Mouse (Mus musculus) CH12.LX (cell line): Measurements from ENCODE around the gene Lama2.

Experiments
- CTCF ChIP-seq, 2 experiments: IDR thresholded peaks in 1 of 2; conservative IDR thresholded peaks in 1 of 2; 2 replicates each; pipeline ENCODE4 v1.5.1; 2011 to 2012; ENCODE audit warnings: low read depth in 2 of 2, low read length in 2 of 2, improper control_type of control experiment in 1 of 2, inconsistent platforms in 1 of 2, mild to moderate bottlenecking in 1 of 2, moderate library complexity in 1 of 2
- E2F4 ChIP-seq: IDR thresholded peaks from 2 replicates; pipeline ENCODE4 v1.6.1; 2011; ENCODE audit warnings: low read depth, low read length, improper control_type of control experiment; ENCODE audit not compliant: insufficient replicate concordance
- EP300 ChIP-seq: IDR thresholded peaks from 2 replicates; pipeline ENCODE4 v1.6.1; 2011; ENCODE audit warnings: low read length, improper control_type of control experiment
- ETS1 ChIP-seq: conservative IDR thresholded peaks from 2 replicates; pipeline ENCODE4 v1.6.1; 2012; ENCODE audit warnings: low read depth, mild to moderate bottlenecking, inconsistent platforms, low read length, improper control_type of control experiment, moderate library complexity
- HCFC1 ChIP-seq: IDR thresholded peaks from 2 replicates; pipeline ENCODE4 v1.6.1; 2012; ENCODE audit warnings: low read depth, mild to moderate bottlenecking, inconsistent platforms, low read length, improper control_type of control experiment
- MAZ ChIP-seq: IDR thresholded peaks from 2 replicates; pipeline ENCODE4 v1.6.1; 2012; ENCODE audit warnings: low read depth, mild to moderate bottlenecking, inconsistent platforms, low read length, improper control_type of control experiment, moderate library complexity
- MEF2A ChIP-seq: IDR thresholded peaks from 2 replicates; pipeline ENCODE4 v1.6.1; 2014; ENCODE audit warnings: low read depth, mild to moderate bottlenecking, inconsistent platforms, low read length, improper control_type of control experiment, borderline replicate concordance
- MYC ChIP-seq: IDR thresholded peaks from 2 replicates; pipeline ENCODE4 v1.6.1; 2011; ENCODE audit warnings: low read depth, mild to moderate bottlenecking, improper control_type of control experiment, low read length
- POLR2A ChIP-seq: IDR thresholded peaks from 2 replicates; pipeline ENCODE4 v1.6.1; 2011; ENCODE audit warnings: low read depth, mild to moderate bottlenecking, improper control_type of control experiment, low read length
- SIN3A ChIP-seq: IDR thresholded peaks from 2 replicates; pipeline ENCODE4 v1.6.1; 2012; ENCODE audit warnings: low read length, improper control_type of control experiment, inconsistent platforms
- TBP ChIP-seq: conservative IDR thresholded peaks from 2 replicates; pipeline ENCODE4 v1.6.1; 2011; ENCODE audit warnings: low read depth, low read length, improper control_type of control experiment
- TCF12 ChIP-seq: IDR thresholded peaks from 2 replicates; pipeline ENCODE4 v1.6.1; 2014; ENCODE audit warnings: low read depth, mild to moderate bottlenecking, inconsistent platforms, low read length, improper control_type of control experiment
- UBTF ChIP-seq: IDR thresholded peaks from 2 replicates; pipeline ENCODE4 v1.6.1; 2012; ENCODE audit warnings: low read depth, mild to moderate bottlenecking, inconsistent platforms, low read length, improper control_type of control experiment, moderate library complexity
- USF1 ChIP-seq: IDR thresholded peaks from 2 replicates; pipeline ENCODE4 v1.6.1; 2014; ENCODE audit warnings: low read depth, mild to moderate bottlenecking, inconsistent platforms, low read length, improper control_type of control experiment

- TF ChIP-seq USF1 = no peak
- TF ChIP-seq TBP = no peak
- TF ChIP-seq CTCF (conservative IDR thresholded peaks at IDR 0.05 in 1 of 2, IDR thresholded peaks at IDR 0.05 in 1 of 2; ENCODE audit: low read depth in 2 of 2, low read length in 2 of 2) = no peak
- no peak for TF ChIP-seq ETS1
- TF ChIP-seq POLR2A = no peak
- TF ChIP-seq UBTF = no peak
- no peak for TF ChIP-seq TCF12
- no peak for TF ChIP-seq MYC
- TF ChIP-seq HCFC1 = no peak
- no peak for TF ChIP-seq MEF2A
- TF ChIP-seq MAZ = no peak
- no peak for TF ChIP-seq SIN3A
- no peak for TF ChIP-seq E2F4
- TF ChIP-seq EP300 = no peak
These were observed 2.7 kb downstream of the Lama2 start for GRCm38 (mm10) chr10:27616641-27617415.
